Mouse (Mus musculus) CD4-positive, CD25-positive, alpha-beta regulatory T cell, adult 4 months (primary cell): ENCODE measurements around the gene Zfp770. TPM values are rescaled to one million over a fixed set of nuclear protein-coding genes. Genes with fewer than 3 reads are reported as not detected.
"Not testable (repeated sequence)": the region's sequence is repeated elsewhere in the genome, so short reads cannot be mapped to it uniquely, and the experiment has no call there.

Experiments
- ATAC-seq: one replicate; pipeline ENCODE4 v1.8.0; 2017
- polyA plus RNA-seq, 2 experiments: library from polyadenylated mRNA; unstranded; fragments of 100-300 nt; shearing (Covaris generic); gene quantifications; one replicate each; pipeline ENCODE4 v1.2.1; 2017

Gene Zfp770
- polyA plus RNA-seq, result 1 to 10 TPM; 2.5 to 3.2 TPM

DNA sequence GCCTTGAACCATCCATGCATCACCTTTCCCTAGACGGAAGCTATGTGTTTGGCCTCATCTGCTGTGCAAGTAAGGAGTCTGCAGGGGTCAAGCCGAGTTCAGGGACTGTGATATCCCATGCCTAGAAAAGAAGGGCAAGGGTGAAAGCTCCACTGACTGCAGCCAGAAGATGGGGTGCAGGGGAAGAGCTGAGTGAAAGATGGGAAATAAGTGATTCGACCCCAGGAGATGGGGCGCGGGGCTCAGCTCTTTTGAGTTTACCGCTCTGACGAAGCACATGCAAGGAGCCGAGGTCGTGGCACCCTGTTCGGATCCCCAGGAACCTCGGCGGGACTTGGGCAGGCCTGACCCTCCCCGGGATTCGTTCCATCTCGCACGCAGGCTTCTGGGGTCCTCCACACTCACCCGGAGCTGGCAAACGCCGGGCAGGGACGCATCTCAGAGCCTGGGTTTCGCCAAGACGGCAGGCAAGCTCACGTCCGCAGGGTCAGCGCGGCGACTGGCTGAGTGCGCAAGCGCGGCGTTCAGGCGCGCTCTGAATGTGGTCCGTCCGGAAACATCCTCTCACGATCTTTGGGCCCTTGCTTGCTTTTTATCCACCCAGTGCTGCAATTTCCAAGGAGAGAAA, at the start of gene Zfp770:
TSS of gene Zfp770 (minus strand) at position 538 of the 628 bp plus-strand sequence.
- ATAC-seq, result peak; percentile 90

DNA sequence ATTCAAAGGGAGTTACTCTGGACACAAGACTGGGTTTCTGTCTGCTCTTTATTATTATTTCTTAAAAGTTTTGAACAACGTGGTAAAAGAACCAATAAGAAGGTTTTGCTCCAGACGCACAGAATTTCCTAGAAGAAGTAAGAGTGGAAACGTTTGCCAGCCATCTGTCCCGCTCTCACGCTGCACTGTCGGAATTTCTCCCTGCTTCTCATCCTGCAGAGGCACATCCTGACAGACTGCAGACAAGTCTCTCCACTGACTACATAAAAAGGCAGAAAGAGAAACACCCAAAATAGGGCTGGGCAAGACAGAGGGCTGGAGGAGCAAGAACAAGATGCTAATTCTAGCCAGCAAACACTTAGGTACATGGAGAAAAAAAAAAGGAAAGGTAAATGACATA, 48.2 kb upstream of the Zfp770 start:
- ATAC-seq, result no peak

- no peak for ATAC-seq
Measured at GRCm38 (mm10) chr2:114237639-114238038, 36.4 kb upstream of the Zfp770 start.

DNA sequence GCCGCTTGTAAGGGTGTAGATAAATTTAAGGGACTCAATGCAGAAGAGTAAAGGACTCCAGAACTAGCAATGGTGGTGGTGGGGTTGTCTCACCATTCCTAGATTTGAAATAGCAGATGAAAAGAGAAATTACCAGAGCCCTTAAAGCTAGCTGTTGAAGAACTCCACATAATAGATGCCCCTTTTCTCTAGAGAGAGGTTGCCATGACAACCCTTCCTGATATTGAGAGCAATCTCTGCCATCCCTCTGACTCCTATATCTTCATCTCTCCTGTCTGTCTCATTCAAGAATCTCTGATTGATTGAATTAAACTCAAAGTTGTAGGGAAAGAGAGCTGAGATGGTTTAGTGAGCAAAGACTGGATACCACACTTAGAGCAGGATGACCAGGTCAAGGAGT, 35.3 kb upstream of the Zfp770 start:
- no peak for ATAC-seq

GRCm38 (mm10) chr2:114235584-114235983, 34.3 kb upstream of the Zfp770 start:
- ATAC-seq, result no peak

- peak; percentile 86 for ATAC-seq
Measured at GRCm38 (mm10) chr2:114231248-114231647, 30.0 kb upstream of the Zfp770 start.

DNA sequence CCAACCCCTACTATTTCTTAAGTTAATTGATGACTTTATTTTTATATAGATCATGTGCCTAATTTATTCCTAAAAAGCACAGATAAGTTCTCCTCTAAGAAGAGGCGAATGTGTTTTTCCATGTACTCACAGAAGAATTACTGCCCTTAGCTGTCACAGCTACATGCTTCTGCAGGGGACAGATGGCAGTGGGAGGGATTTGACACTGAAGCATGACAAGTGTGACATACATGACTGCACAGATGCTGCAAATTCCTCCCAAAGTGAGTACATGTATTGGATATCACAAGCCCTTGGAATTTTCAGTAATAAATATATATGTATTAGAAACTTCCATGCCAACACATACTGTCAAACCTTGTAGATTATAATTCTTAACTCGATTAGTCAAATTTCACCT, 27.4 kb upstream of the Zfp770 start:
- ATAC-seq, result no peak

- ATAC-seq, result no peak
Measured at GRCm38 (mm10) chr2:114205036-114205435, 3.8 kb upstream of the Zfp770 start.

DNA sequence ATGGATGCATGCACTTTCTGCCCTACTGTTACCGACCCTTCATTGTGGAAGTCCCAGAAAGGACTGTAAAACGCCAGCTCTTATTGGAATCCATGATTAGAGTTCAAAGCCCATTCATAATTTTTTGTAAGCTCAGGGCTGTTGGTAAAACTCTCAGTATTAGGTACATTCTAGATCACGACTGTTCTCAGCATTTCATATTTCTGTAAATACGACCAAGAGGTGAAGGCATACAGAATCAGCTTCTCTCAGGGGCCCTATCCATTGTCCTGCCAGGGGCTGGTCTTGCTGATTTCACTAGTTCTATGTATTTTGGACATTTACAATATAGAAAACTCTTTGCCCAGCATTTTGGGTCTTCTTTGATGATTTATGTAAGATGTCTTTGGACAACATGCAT, 305 bp upstream of the Zfp770 start:
- no peak for ATAC-seq

- no peak for ATAC-seq
Measured at GRCm38 (mm10) chr2:114196421-114196820, 4.8 kb downstream of the Zfp770 start.

GRCm38 (mm10) chr2:114186924-114187323, 14.3 kb downstream of the Zfp770 start, which contains the start of gene Aqr:
Gene Aqr, minus strand, starts transcription at chr2:114187024.
- ATAC-seq, result not testable (repeated sequence)

GRCm38 (mm10) chr2:114177802-114178733, 23.2 kb downstream of the Zfp770 start:
- ATAC-seq, result no peak

DNA sequence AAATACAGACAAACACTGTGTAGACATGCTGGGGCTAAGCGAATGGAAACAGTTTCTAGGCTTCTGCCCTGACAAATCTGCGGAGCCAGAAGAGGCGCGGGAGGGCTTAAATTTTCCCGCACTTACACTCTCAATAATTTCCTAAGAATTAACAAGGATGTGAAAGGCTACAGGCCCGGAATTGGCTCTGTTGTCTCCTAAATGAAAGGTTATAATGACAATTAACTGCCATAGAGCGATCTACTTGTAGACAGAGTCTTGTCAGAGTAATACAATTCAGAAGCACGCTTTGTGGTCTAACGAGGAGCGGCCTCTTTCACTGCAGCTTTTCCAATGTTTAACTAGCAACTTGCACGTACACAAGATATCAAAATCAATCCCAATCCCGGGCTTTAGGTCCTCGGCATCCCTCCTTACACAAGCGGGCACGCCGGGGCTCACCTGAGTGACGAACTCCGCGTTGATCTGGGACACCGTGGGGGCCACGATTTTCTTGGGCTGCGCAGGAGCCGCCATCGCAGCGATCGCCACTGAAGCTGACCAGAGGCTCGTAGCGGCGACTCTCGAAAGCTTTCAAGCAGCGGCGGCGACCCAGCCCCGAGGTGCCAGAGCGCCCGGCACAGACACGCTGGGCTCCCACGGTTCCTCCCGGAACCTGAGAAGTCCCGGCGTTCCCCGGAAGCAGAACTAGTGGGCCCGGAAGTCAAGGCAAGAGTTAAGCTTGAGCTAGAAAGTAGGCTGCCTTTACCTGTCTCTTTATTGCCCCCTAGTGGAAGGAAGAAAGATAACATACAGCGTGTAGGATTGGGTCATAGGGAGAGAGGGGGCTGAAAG, 26.4 kb downstream of the Zfp770 start:
- peak; percentile 98 for ATAC-seq

DNA sequence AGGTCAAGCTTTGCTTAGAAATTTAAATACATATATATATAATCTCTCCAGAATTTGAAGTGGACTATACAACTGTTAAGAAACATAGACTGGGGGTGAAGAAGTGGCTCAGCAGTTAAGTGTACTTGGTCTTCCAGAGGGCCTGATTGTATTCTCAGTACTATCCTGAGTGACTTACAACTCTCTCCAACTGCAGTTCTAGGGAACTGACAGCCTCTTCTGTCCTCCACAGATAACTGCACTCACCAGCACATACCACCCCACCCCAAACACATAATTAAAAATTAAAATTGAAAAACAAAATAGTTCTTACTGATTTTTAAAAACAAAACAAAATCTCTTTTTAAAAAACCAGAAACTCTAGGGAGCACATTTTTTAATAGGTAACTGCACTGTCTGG, 28.0 kb downstream of the Zfp770 start:
- no peak for ATAC-seq

DNA sequence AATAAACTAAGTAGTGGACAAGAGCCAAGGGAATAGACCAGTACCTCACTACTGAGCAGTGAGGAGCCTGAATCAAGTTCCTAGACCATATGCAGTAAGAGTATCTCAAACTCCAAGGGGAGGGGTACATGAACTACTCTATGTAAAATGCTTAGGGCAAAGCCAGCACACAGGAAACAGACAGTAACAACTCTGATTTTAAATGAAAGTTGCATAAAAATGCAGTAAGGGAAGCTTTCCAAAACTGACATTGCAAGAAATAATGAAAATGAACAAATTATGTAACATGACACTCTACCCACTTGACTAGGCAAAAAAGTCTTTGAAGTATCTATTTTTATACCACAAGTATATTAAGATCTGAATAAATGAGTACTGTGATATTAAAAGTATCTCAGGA, 33.4 kb downstream of the Zfp770 start:
- no peak for ATAC-seq

GRCm38 (mm10) chr2:114161978-114162377, 39.3 kb downstream of the Zfp770 start:
- no peak for ATAC-seq

- ATAC-seq, result no peak
Measured at GRCm38 (mm10) chr2:114157345-114157744, 43.9 kb downstream of the Zfp770 start.

DNA sequence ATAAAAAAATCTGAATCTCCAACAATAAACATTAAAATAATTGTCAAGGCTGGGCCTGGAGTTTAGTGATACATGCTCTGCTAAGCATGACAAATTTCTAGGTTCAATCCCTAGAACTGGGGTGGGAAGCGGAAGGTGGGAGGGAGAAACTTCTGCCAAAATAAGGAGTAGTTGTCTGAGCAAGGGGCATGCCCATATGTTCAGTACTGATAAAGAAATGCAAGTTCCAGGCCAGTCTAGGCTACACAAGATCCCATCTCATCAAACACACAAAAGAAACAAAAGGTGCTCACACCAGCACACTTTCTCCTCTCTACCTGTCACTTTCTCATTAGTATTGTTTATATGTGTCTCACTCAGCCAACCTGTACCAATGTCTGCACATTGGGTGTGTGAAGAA, 44.6 kb downstream of the Zfp770 start:
- no peak for ATAC-seq

- peak; percentile 68 for ATAC-seq
Measured at GRCm38 (mm10) chr2:114153247-114153646, 48.0 kb downstream of the Zfp770 start.

DNA sequence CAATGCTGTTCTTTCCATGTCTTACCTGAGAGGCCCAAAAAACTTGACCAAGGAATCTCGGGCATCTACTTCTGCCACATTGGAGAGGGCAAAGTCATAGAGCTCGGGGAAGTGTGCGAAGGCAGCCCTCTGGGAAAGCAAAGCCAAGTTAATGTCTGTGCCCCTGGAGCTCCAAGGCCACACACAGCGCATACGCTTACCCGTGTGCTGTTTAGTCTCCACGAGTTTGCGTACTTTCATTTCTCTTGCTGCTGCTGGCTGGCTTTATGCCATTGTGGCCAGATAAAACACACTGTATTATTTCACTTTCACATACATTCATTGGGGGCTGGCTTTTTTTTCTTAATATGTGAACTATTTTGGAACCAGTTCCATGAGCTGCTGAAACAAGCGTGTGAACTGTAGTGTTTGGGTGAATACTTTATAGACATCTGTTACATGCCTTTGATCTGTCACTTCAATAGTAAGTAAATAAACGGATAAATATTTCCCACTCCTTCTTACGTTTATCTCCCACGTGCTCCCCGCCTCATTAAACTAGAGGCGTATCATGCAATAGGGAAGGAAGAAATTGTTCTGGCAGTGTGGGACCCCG, 54.3 kb downstream of the Zfp770 start:
- ATAC-seq, result no peak

- ATAC-seq, result peak; percentile 95
Measured at GRCm38 (mm10) chr2:114145315-114145801, 55.9 kb downstream of the Zfp770 start.

DNA sequence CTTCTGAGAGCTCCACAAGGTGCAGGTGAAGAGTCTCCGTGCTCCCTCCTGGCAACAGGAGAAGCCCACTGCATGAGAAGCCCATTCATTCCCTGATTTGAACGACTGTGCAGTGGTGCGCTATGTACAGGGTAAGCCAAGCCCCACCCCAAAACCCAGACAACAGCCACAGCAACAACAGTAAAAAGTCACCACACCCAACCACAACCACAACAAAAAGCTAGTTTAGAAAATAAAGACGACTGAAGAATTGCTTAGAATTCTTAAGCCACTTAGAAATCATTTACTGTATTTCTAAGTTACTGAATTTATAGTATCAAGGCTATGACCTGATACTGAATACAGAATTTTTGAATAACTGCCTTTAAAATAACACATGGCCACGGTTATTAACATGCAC, 56.4 kb downstream of the Zfp770 start:
- peak; percentile 74 for ATAC-seq
